Mouse (Mus musculus): ENCODE measurements around the gene Gnai1.

GRCm38 (mm10) chr5:18365460-18365859, 5.3 kb upstream of the Gnai1 start:
- no peak for TF ChIP-seq CTCF (IDR thresholded peaks at IDR 0.05; ENCODE audit: borderline replicate concordance, control insufficient read depth, extremely low read depth, insufficient read depth, low read length, poor library complexity)
- no peak for TF ChIP-seq POLR2A (IDR thresholded peaks at IDR 0.05; ENCODE audit: control insufficient read depth, extremely low read depth, insufficient read depth, low read length, poor library complexity)
